Mouse (Mus musculus) heart, adult 10 weeks (tissue): ENCODE results near the gene Ginm1. TPM values are rescaled to one million over a fixed set of nuclear protein-coding genes. Genes with fewer than 3 reads are reported as not detected.

Experiments used
- polyA plus RNA-seq: library from polyadenylated mRNA; stranded (reverse); fragments of 350-450 nt; fragmentation: Illumina TruSeq; extraction: RNeasy Lipid Tissue Mini Kit (QIAGEN cat#74804); gene quantifications from one replicate; pipeline ENCODE4 v1.2.3, GENCODE M21; 2014; ENCODE audit warnings: low read depth, low replicate concordance

Ginm1 gene
- 119 TPM for polyA plus RNA-seq

DNA sequence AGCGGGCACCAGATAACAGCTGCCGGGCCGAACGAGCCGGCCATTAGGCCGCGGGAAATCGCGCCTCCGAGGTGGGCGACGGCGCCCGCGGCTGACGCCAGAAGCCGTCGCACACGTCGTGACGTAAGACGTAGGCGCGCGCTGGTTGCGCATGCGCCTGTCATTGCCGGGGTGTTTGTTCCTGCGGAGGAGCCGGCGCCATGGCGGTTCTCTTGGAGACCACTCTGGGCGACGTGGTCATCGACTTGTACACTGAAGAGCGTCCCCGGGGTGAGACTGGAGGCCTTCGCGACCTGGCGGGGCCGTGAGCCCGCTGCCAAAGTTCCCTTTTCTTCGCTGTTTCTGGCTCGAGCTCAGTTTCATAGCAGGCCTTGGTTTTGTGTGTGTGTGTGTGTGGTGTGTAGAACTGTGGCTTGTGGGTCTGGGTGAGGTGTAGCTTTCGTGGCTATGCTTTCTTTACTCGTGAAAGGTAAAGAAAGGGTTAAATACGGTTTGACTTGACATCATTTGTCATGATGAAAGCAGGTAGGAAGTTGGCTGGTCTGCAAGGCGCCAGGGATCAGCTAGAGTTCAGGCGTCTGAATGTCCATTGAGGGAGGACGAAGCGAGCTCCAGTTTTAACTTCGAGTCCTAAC, at the start of gene Ginm1, which contains the start of gene Ppil4:
TSS of gene Ginm1 (minus strand) at position 74 of the 635 bp plus-strand sequence.
TSS of gene Ppil4 (plus strand) at position 141 of the 635 bp plus-strand sequence.

DNA sequence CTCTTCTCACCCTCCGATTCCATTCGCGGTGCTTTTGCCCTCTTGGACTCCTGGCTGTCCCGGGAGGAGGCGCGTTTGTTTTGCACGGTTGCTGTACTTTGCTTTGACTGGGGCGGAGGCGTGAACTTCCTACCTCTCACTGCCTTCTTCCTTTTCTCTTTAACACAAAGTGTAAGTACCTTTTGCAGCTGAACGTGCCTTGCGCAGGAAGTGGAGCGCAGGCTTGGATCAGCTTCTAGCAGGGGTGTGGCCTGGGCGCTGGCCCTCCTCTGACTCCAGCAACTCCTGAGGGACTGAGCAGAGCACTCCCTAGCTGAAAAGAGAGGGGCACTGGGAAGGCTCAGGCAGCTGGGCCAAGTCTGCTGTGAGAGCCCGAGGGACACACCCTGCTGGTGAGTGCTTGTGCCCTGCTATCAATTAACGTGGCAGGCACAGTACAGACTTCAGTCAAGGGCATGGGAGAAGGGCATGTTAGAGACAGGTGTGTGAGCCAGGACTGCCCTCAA, 39.6 kb upstream of the Ginm1 start, which contains the start of gene Zc3h12d:
TSS of gene Zc3h12d (plus strand) at position 300 of the 506 bp plus-strand sequence.

GRCm38 (mm10) chr10:7725751-7726500, 66.7 kb downstream of the Ginm1 start, which contains the start of gene Katna1:
Gene Katna1 (plus strand): TSS chr10:7726000.

Other genes with a start within 250 kb of the Ginm1 start
- gene Lrp11, start 203.0 kb downstream of the Ginm1 start, polyA plus RNA-seq, result 3.0 TPM
- 9.0 TPM for gene Nup43, start 125.3 kb downstream of the Ginm1 start, polyA plus RNA-seq
- 98.3 TPM for gene Pcmt1, start 111.7 kb downstream of the Ginm1 start, polyA plus RNA-seq
- 8.0 TPM for gene Lats1, start 111.6 kb downstream of the Ginm1 start, polyA plus RNA-seq
- gene Katna1, start 66.8 kb downstream of the Ginm1 start, polyA plus RNA-seq, result 22.5 TPM
- gene Ppil4, start 67 bp upstream of the Ginm1 start, polyA plus RNA-seq, result 19.0 TPM
- gene Zc3h12d, start 39.6 kb upstream of the Ginm1 start, polyA plus RNA-seq, result 0.24 TPM
- gene Tab2, start 163.4 kb upstream of the Ginm1 start, polyA plus RNA-seq, result 49.1 TPM